Mouse (Mus musculus) brain, embryonic 14.5 days (tissue): ENCODE measurements around the gene Dmac1.
"Not testable (repeated sequence)": the region's sequence is repeated elsewhere in the genome, so short reads cannot be mapped to it uniquely, and the experiment has no call there.

Experiments used
- CTCF ChIP-seq: fragments of 200-500 bp; IDR thresholded peaks from 2 replicates; pipeline ENCODE4 v1.5.1; 2012; ENCODE audit warnings: inconsistent platforms, mild to moderate bottlenecking, moderate library complexity, borderline replicate concordance; ENCODE audit not compliant: insufficient read depth, insufficient read length; ENCODE audit errors: extremely low read depth
- POLR2A ChIP-seq: fragments of 200-500 bp; IDR thresholded peaks from 2 replicates; pipeline ENCODE4 v1.6.1; 2012; ENCODE audit warnings: mild to moderate bottlenecking, inconsistent platforms, borderline replicate concordance; ENCODE audit not compliant: poor library complexity, insufficient read depth, insufficient read length, severe bottlenecking; ENCODE audit errors: extremely low read depth

DNA sequence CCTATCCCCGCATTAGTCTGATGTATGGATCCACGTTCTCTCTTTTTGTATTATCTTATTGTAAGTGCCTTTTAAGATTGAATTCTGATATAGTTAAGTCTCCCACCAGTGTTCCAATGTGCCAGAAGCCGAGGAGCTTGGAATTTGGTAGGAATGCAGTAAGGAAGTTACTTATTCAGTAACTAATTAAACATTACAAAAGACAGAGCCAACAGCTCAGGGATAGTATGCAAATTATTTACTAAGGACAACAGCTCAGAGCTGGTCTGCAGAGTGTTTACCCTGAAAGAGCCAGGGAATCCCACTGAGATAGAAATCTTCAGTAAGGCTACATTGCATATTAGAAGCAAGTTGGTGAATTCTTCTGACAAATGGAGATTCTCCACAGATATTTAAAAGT is 43.5 kb downstream of the Dmac1 start:
- not testable (repeated sequence) for TF ChIP-seq POLR2A, CTCF
